Mouse (Mus musculus) forebrain, embryonic 16.5 days (tissue): ENCODE results near the gene Tmem204. TPM values are rescaled to one million over a fixed set of nuclear protein-coding genes. Genes with fewer than 3 reads are reported as not detected.
"Not testable (repeated sequence)": the region's sequence is repeated elsewhere in the genome, so short reads cannot be mapped to it uniquely, and the experiment has no call there.

ENCODE experiments used
- ATAC-seq: fragments of 200-750 bp; cut with Nextera tagmentation; 2 replicates; pipeline ENCODE4 v1.8.0; 2017; ENCODE audit warnings: mild to moderate bottlenecking, moderate library complexity
- H3K27ac ChIP-seq: fragments of 300-500 bp; sonication (generic); 2 replicates; pipeline ENCODE4 v1.5.1; 2014; ENCODE audit warnings: low read length, control low read depth
- H3K27me3 ChIP-seq: fragments of 300-500 bp; sonication (generic); replicated peaks from 2 replicates; pipeline ENCODE4 v1.6.1; 2014; ENCODE audit warnings: low read length; ENCODE audit not compliant: control insufficient read depth, insufficient read depth
- H3K36me3 ChIP-seq: fragments of 300-500 bp; sonication (generic); 2 replicates; pipeline ENCODE4 v1.6.1; 2014; ENCODE audit not compliant: control insufficient read depth, insufficient read depth
- H3K4me1 ChIP-seq: fragments of 300-500 bp; sonication (generic); replicated peaks from 2 replicates; pipeline ENCODE4 v1.6.1; 2014; ENCODE audit warnings: low read length; ENCODE audit not compliant: control insufficient read depth, insufficient read depth
- H3K4me2 ChIP-seq: fragments of 300-500 bp; sonication (generic); 2 replicates; pipeline ENCODE4 v1.6.1; 2014; ENCODE audit warnings: mild to moderate bottlenecking, low read length, control low read depth
- H3K4me3 ChIP-seq: fragments of 300-500 bp; sonication (generic); replicated peaks from 2 replicates; pipeline ENCODE4 v1.5.1; 2014; ENCODE audit warnings: mild to moderate bottlenecking, low read length, control low read depth
- H3K9ac ChIP-seq: fragments of 300-500 bp; sonication (generic); replicated peaks from 2 replicates; pipeline ENCODE4 v1.6.1; 2014; ENCODE audit warnings: low read depth, low read length, control low read depth
- H3K9me3 ChIP-seq: fragments of 300-500 bp; sonication (generic); 2 replicates; pipeline ENCODE4 v1.6.1; 2016; ENCODE audit warnings: low read length; ENCODE audit not compliant: control insufficient read depth
- WGBS: fragments of 180-500 bp; shearing (Covaris S2); extraction: QIAGEN DNeasy Blood & Tissue Kit; methylation state at CpG from one replicate; pipeline ENCODE4 v1.1.7; 2014; 5-methylcytosine and 5-hydroxymethylcytosine counted together
- polyA plus RNA-seq: library from polyadenylated mRNA; unstranded; fragments of >200 nt; fragmentation: Nextera tagmentation; extraction: Ambion mirVana; gene quantifications from 2 replicates; pipeline ENCODE4 v1.2.1, GENCODE M21; 2015

Gene Tmem204
- polyA plus RNA-seq: 12.0 and 12.5 TPM in 2 replicates

DNA sequence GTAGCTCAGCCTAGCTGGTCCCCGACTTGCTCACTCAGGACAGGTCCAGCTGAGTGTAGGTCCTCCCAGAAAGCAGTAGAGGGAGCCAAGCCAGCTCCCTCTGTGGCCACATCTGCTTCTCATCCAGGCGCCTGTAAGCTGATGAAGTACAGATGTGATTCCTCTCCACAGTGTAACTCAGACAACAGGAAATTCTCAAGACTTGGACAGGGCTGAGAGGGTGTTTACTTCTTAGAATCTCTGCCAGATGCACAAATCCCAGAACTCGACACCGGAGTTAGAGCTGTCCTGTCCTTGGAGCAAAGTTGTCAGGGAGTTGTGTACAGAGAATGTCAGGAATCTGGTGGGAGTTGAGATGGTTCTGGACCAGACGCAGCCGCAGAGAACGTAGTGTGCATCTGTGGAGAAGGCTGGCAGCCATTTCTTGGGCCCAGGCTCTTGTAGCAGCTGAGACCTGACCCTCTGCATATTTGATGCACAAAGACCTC, at the start of gene Tmem204:
Gene Tmem204, minus strand, starts transcription at position 148 of the 488 bp plus-strand sequence.
- Histone ChIP-seq H3K36me3 (no peaks in the 10 kb centered on the region), H3K9me3 (no peaks in the 10 kb centered on the region), H3K4me3 (no peak within 1 kb of the TSS), H3K9ac (no peak within 1 kb of the TSS), H3K4me2 (no peak within 1 kb of the TSS), H3K4me1 (0 out of 2 replicates have a peak, but pooled peaks cover 2% of the 10 kb centered on the region), H3K27ac (no peak within 1 kb of the TSS), H3K27me3 (no peaks in the 10 kb centered on the region)
- 75% methylated on average over 7 of the region's 7 CpGs for WGBS
- no peak for ATAC-seq

DNA sequence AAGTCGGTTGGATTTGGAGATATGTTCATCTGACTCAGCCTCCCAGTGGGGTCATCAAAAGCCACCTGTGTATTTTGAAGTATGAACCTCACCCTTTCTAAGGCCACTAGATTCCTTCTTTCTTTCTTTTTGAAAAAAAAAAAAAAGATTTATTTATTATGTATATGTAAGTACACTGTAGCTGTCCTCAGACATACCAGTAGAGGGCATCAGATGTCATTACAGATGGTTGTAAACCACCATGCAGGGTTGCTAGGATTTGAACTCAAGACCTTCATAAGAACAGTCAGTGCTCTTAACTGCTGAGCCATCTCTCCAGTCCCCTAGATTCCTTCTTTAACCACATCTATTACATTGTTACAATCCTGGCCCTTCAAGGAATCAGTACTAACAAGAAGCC, 46.7 kb upstream of the Tmem204 start:
- H3K9ac ChIP-seq: no peak overlapping the region
- H3K9me3 ChIP-seq: no peaks in the 10 kb centered on the region
- H3K4me3 ChIP-seq: no peak overlapping the region
- H3K27ac ChIP-seq: no peak overlapping the region
- no peak for ATAC-seq
- H3K4me1 ChIP-seq: peaks cover 10% of the 10 kb centered on the region
- WGBS: 83% methylated on average over 1 of the region's 1 CpGs
- no peak overlapping the region for H3K4me2 ChIP-seq
- H3K36me3 ChIP-seq: no peaks in the 10 kb centered on the region
- H3K27me3 ChIP-seq: no peaks in the 10 kb centered on the region

DNA sequence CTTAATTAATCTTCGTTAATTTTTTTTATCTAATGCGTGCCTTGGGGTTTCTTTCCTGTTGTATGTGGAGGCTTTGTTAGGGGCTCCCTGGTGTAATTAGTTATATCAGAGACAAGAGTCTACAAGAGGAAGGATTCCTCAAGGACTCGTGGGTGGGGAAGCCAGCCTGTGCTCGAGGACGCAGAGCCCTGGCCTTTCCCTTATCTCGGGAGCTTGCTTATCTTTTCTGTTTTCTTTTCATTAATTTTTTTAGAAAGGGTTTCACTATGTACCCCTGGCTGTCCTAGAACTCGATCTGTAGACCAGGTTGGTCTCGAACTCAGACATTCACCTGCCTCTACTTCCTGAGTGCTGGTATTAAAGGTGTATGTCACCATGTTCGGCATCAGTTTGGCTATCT, 44.3 kb upstream of the Tmem204 start:
- Histone ChIP-seq H3K4me2 (no peak overlapping the region), H3K27me3 (no peaks in the 10 kb centered on the region; the same call in 1 of the 2 replicates), H3K4me1 (no peaks in the 10 kb centered on the region), H3K36me3 (no peaks in the 10 kb centered on the region), H3K9ac (no peak overlapping the region), H3K9me3 (no peaks in the 10 kb centered on the region), H3K27ac (no peak overlapping the region), H3K4me3 (no peak overlapping the region)
- ATAC-seq: no peak
- 68% methylated on average over 9 of the region's 9 CpGs for WGBS

DNA sequence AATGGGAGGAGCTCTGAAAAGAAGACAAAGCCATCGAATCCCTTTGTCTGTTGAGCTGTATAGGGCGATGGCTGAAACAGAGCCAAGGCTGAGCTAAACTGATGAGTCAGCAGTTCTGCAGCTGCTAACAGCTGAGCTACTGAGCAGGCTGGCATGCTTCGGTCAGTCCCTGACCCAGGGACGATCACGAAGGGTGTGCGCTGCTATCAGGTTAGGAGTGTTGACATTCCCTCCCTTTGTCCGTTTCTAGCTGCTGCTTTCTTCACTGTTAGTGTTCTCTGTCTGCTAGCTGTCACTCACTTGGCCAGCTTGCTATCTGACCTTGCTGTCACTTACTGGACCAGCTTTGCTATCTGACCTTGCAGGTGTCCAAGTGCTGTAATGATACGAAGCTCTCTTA, 43.7 kb upstream of the Tmem204 start:
- Histone ChIP-seq H3K4me2 (no peak overlapping the region), H3K36me3 (no peaks in the 10 kb centered on the region), H3K27me3 (no peaks in the 10 kb centered on the region; the same call in 1 of the 2 replicates), H3K4me1 (no peaks in the 10 kb centered on the region), H3K9me3 (no peaks in the 10 kb centered on the region), H3K9ac (no peak overlapping the region), H3K4me3 (no peak overlapping the region), H3K27ac (no peak overlapping the region)
- ATAC-seq: no peak
- WGBS: 57% methylated on average over 8 of the region's 8 CpGs

DNA sequence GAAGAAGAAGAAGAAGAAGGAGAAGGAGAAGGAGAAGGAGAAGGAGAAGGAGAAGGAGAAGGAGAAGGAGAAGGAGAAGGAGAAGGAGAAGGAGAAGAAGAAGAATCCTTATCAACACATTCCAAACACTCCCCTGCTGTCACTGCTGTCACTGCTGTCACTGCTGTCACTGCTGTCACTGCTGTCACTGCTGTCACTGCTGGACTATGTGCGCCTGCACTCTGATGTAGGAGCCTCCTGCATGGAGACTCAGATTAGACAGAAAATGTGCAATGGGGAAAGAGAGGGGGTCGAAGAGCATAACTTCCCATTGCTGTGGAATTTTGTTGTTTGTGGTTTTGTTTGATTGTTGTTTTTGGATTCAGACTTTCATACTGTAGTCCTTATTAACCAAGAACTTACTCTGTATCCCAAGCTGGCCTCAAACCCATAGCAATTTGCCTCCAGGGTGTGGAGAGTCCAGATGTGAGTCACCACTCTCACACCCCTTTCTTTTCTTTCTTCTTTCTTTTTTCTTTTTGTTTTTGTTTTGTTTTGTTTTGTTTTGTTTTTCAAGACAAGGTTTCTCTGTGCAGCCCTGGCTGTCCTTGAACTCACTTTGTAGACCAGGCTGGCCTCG, 42.2 kb upstream of the Tmem204 start:
- WGBS: 72% methylated on average over 3 of the region's 3 CpGs
- not testable (repeated sequence) for H3K27me3 ChIP-seq, H3K27ac ChIP-seq, H3K36me3 ChIP-seq, H3K4me2 ChIP-seq, H3K4me3 ChIP-seq, ATAC-seq, H3K9ac ChIP-seq, H3K9me3 ChIP-seq, H3K4me1 ChIP-seq

DNA sequence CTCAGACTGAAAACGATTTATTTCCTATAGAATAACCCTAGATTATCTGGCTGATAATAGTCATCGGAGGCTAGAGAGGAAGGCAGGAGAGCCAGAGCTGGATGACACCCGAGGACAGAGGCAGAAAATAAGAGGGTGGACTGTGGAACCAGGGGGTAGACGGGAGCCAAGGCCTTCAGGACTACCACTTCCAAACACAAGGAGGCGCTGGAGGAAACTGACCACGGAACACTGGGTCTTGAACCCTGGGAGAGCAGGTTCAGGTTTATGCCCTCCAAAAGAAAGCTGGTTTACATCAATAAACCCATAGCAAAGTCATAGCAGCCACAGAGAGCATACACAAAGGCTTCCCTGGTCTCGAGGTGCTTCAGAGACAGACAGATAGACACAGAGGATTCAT, 40.6 kb upstream of the Tmem204 start:
- H3K9ac ChIP-seq: no peak overlapping the region
- no peaks in the 10 kb centered on the region; the same call in 1 of the 2 replicates for H3K27me3 ChIP-seq
- no peaks in the 10 kb centered on the region for H3K4me1 ChIP-seq
- no peaks in the 10 kb centered on the region for H3K9me3 ChIP-seq
- H3K4me2 ChIP-seq: no peak overlapping the region
- WGBS: 28% methylated on average over 7 of the region's 7 CpGs
- ATAC-seq: no peak
- no peak overlapping the region for H3K4me3 ChIP-seq
- no peak overlapping the region for H3K27ac ChIP-seq
- H3K36me3 ChIP-seq: no peaks in the 10 kb centered on the region

DNA sequence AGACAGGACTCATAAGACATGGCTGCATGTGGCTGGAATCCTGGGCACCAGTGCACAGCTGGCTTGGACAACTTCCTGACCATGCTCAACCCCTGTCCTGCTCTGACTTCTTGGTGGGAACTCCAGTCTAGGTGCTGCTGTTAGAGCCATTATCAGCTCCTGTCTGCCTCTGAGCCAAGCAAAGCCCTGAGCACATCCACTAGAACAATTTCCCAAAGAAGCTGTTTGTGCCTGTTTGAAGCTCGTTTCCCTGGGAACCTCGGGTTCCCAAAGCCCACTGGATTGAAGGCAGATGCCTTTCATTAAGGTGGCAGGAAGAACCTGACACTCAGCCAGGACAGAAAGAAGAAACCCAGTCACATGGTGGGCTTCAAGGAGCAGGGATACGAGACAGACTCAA, 37.0 kb upstream of the Tmem204 start, which contains the start of gene Ptx4:
Gene Ptx4, plus strand, starts transcription at position 355 of the 400 bp plus-strand sequence.
- no peak for ATAC-seq
- H3K36me3 ChIP-seq: no peaks in the 10 kb centered on the region
- no peak within 1 kb of the TSS for H3K4me2 ChIP-seq
- no peaks in the 10 kb centered on the region for H3K9me3 ChIP-seq
- peaks cover 5% of the 10 kb centered on the region for H3K4me1 ChIP-seq
- no peak within 1 kb of the TSS for H3K4me3 ChIP-seq
- 48% methylated on average over 3 of the region's 3 CpGs for WGBS
- no peak within 1 kb of the TSS for H3K27ac ChIP-seq
- H3K27me3 ChIP-seq: no peaks in the 10 kb centered on the region; the same call in 1 of the 2 replicates
- H3K9ac ChIP-seq: no peak within 1 kb of the TSS

DNA sequence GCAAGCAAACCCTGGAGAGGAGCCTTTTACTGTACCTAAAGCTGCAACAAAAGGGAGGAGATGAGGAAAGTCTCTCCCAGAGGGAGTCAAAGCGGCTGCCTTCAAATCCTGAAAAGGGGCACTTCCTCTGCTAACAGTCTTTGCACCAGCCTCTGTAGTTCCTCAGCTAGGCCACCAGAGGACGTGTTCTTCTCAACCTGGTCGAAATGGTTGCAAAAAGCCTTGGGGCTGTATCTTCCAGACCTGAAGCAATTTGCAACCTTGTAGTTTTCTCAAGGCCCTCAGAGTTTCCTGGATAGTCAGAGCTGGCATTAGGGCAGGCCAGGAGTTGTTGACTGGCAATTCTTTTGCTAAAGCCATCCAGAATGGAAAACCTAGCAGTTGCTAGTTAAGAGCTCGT, 33.9 kb upstream of the Tmem204 start:
- no peak overlapping the region for H3K4me2 ChIP-seq

DNA sequence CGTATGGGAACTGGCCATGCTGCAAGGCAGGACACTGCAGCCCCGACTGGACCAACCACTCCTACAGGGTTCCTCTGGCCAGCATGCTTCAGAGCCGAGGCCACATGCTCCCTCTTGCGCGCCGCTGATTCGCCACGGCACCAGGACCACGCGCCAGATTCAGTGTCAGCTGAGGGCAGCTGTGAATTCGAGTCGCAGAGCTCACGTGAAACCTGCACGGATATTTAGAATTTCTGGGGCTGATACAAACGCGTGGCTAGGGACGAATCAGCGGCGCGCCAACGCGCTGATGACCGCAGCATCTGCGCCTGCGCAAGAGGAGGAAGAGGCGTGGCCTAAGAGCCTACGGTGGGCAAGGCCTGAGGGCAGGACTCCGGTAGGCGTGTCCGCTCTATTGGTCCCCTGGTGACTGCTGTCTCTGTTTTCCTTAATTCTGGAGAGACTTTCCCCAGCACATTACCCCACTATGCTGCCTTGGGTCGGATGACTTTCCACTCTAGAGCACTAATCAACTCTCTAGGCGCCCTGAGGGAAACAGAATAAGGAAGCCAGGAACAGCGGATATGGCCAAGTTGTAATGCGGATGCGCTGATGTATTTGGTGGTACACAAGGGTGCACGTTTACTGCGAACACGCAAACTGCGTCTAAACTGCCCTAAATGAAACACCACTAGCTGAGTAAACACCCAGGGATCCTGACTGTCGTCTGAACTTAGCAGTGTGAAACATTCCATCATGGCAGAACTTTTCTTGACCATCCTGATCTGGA, 32.5 kb upstream of the Tmem204 start, which contains the start of gene Telo2:
Gene Telo2, minus strand, starts transcription at position 304 of the 769 bp plus-strand sequence.
- H3K27ac ChIP-seq: peak within 1 kb of the TSS; percentile 86
- peak within 1 kb of the TSS; percentile 80 for H3K9ac ChIP-seq

More for the DNA sequence above, 33.9 kb upstream of the Tmem204 start:
- H3K27ac ChIP-seq: no peak overlapping the region
- no peak overlapping the region for H3K9ac ChIP-seq
- no peak overlapping the region for H3K4me3 ChIP-seq
- H3K4me1 ChIP-seq: peaks cover 19% of the 10 kb centered on the region
- no peaks in the 10 kb centered on the region for H3K27me3 ChIP-seq
- H3K36me3 ChIP-seq: no peaks in the 10 kb centered on the region
- 39% methylated on average over 4 of the region's 4 CpGs for WGBS
- no peak for ATAC-seq
- no peaks in the 10 kb centered on the region for H3K9me3 ChIP-seq

More for the DNA sequence above, 32.5 kb upstream of the Tmem204 start, which contains the start of gene Telo2:
- Histone ChIP-seq H3K4me3 (peak within 1 kb of the TSS; percentile 78), H3K4me1 (peaks cover 22% of the 10 kb centered on the region), H3K36me3 (no peaks in the 10 kb centered on the region), H3K9me3 (no peaks in the 10 kb centered on the region), H3K27me3 (no peaks in the 10 kb centered on the region), H3K4me2 (peak within 1 kb of the TSS; percentile 99)
- peak; percentile 87 for ATAC-seq
- 5% methylated on average over 40 of the region's 40 CpGs for WGBS
